Mouse (Mus musculus) neural tube, embryonic 14.5 days (tissue): ENCODE measurements around the gene Eps8l2. TPM values are rescaled to one million over a fixed set of nuclear protein-coding genes. Genes with fewer than 3 reads are reported as not detected.

Experiments used
- ATAC-seq: fragments of 200-750 bp; cut with Nextera tagmentation; 2 replicates; pipeline ENCODE4 v1.8.0; 2017; ENCODE audit warnings: low read depth, mild to moderate bottlenecking, moderate TSS enrichment, moderate library complexity
- H3K27ac ChIP-seq: fragments of 300-500 bp; sonication (generic); 2 replicates; pipeline ENCODE4 v1.5.1; 2014; ENCODE audit warnings: low read depth, mild to moderate bottlenecking, control low read depth, low read length, moderate library complexity, mixed read lengths
- H3K27me3 ChIP-seq: fragments of 300-500 bp; sonication (generic); 2 replicates; pipeline ENCODE4 v1.6.1; 2014; ENCODE audit warnings: low read length; ENCODE audit not compliant: control insufficient read depth, insufficient read depth
- H3K36me3 ChIP-seq: fragments of 300-500 bp; sonication (generic); 2 replicates; pipeline ENCODE4 v1.6.1; 2014; ENCODE audit warnings: low read length, mixed read lengths; ENCODE audit not compliant: control insufficient read depth, insufficient read depth
- H3K4me1 ChIP-seq: fragments of 300-500 bp; sonication (generic); 2 replicates; pipeline ENCODE4 v1.6.1; 2014; ENCODE audit warnings: low read length; ENCODE audit not compliant: control insufficient read depth, insufficient read depth
- H3K4me2 ChIP-seq: fragments of 300-500 bp; sonication (generic); 2 replicates; pipeline ENCODE4 v1.6.1; 2014; ENCODE audit warnings: mild to moderate bottlenecking, low read depth, low read length, control low read depth
- H3K4me3 ChIP-seq: fragments of 300-500 bp; sonication (generic); 2 replicates; pipeline ENCODE4 v1.5.1; 2014; ENCODE audit warnings: low read depth, low read length, control low read depth, mixed read lengths
- H3K9ac ChIP-seq: fragments of 300-500 bp; sonication (generic); replicated peaks from 2 replicates; pipeline ENCODE4 v1.6.1; 2014; ENCODE audit warnings: low read depth, mild to moderate bottlenecking, control low read depth, low read length, mixed read lengths
- H3K9me3 ChIP-seq: fragments of 300-500 bp; sonication (generic); 2 replicates; pipeline ENCODE4 v1.6.1; 2016; ENCODE audit warnings: low read length; ENCODE audit not compliant: control insufficient read depth
- WGBS: fragments of 180-500 bp; shearing (Covaris S2); extraction: QIAGEN DNeasy Blood & Tissue Kit; methylation state at CpG from one replicate; pipeline ENCODE4 v1.1.7; 2014; 5-methylcytosine and 5-hydroxymethylcytosine counted together
- polyA plus RNA-seq: library from polyadenylated mRNA; unstranded; fragments of >200 nt; fragmentation: Nextera tagmentation; extraction: Ambion mirVana; gene quantifications from 2 replicates; pipeline ENCODE4 v1.2.1, GENCODE M21; 2014

Eps8l2 gene
- polyA plus RNA-seq, result 0.33 and 0.51 TPM in 2 replicates

- Histone ChIP-seq H3K4me1 (no peaks in the 10 kb centered on the region), H3K9ac (0 out of 2 replicates have a peak within 1 kb of the TSS, but pooled peaks have one; percentile 0), H3K27me3 (no peaks in the 10 kb centered on the region), H3K4me2 (peak within 1 kb of the TSS; percentile 29; the same call in 1 of the 2 replicates), H3K9me3 (no peaks in the 10 kb centered on the region), H3K4me3 (no peak within 1 kb of the TSS), H3K27ac (no peak within 1 kb of the TSS), H3K36me3 (peaks cover 13% of the 10 kb centered on the region; the same call in 1 of the 2 replicates)
- ATAC-seq, result no peak; the same call in 1 of the 2 replicates
- WGBS, result 2% methylated on average over 23 of the region's 23 CpGs
These were observed at the start of gene Eps8l2 for GRCm38 (mm10) chr7:141338576-141339131. Gene Eps8l2, plus strand, starts transcription at chr7:141338880.

GRCm38 (mm10) chr7:141291921-141292582 is 46.6 kb upstream of the Eps8l2 start, which contains the start of gene Drd4:
Gene Drd4, plus strand, starts transcription at chr7:141292006.
- Histone ChIP-seq H3K4me2 (peak within 1 kb of the TSS; percentile 73), H3K4me3 (peak within 1 kb of the TSS; percentile 45), H3K9me3 (no peaks in the 10 kb centered on the region), H3K36me3 (no peaks in the 10 kb centered on the region), H3K27ac (no peak within 1 kb of the TSS), H3K9ac (peak within 1 kb of the TSS; percentile 60), H3K4me1 (peaks cover 8% of the 10 kb centered on the region; the same call in 1 of the 2 replicates), H3K27me3 (peaks cover 34% of the 10 kb centered on the region)
- peak; percentile 60 for ATAC-seq
- 1% methylated on average over 43 of the region's 46 CpGs for WGBS

GRCm38 (mm10) chr7:141292583-141293388 is 45.9 kb upstream of the Eps8l2 start:
- H3K4me3 ChIP-seq, result peak overlapping the region; percentile 45
- H3K4me1 ChIP-seq, result peaks cover 8% of the 10 kb centered on the region; the same call in 1 of the 2 replicates
- peaks cover 34% of the 10 kb centered on the region for H3K27me3 ChIP-seq
- H3K9me3 ChIP-seq, result no peaks in the 10 kb centered on the region
- H3K36me3 ChIP-seq, result no peaks in the 10 kb centered on the region
- peak overlapping the region; percentile 60; the same call in 1 of the 2 replicates for H3K9ac ChIP-seq
- H3K27ac ChIP-seq, result no peak overlapping the region
- peak overlapping the region; percentile 73 for H3K4me2 ChIP-seq
- WGBS, result 30% methylated on average over 15 of the region's 15 CpGs
- ATAC-seq, result peak; percentile 26; the same call in 1 of the 2 replicates

GRCm38 (mm10) chr7:141293852-141294471 is 44.7 kb upstream of the Eps8l2 start:
- peak overlapping the region; percentile 53 for H3K4me2 ChIP-seq
- under 1% methylated on average over 51 of the region's 53 CpGs for WGBS
- H3K27ac ChIP-seq, result no peak overlapping the region
- no peak for ATAC-seq
- H3K36me3 ChIP-seq, result 0 out of 2 replicates have a peak, but pooled peaks cover 3% of the 10 kb centered on the region
- peak overlapping the region; percentile 51; the same call in 1 of the 2 replicates for H3K9ac ChIP-seq
- H3K4me1 ChIP-seq, result peaks cover 8% of the 10 kb centered on the region; the same call in 1 of the 2 replicates
- peaks cover 34% of the 10 kb centered on the region for H3K27me3 ChIP-seq
- H3K4me3 ChIP-seq, result peak overlapping the region; percentile 28
- H3K9me3 ChIP-seq, result no peaks in the 10 kb centered on the region

GRCm38 (mm10) chr7:141294479-141294878 is 44.2 kb upstream of the Eps8l2 start:
- H3K4me2 ChIP-seq, result peak overlapping the region; percentile 53
- H3K27ac ChIP-seq, result no peak overlapping the region
- WGBS, result 5% methylated on average over 22 of the region's 22 CpGs
- H3K4me1 ChIP-seq, result peaks cover 8% of the 10 kb centered on the region; the same call in 1 of the 2 replicates
- no peaks in the 10 kb centered on the region for H3K9me3 ChIP-seq
- no peak overlapping the region for H3K9ac ChIP-seq
- no peak for ATAC-seq
- H3K27me3 ChIP-seq, result peaks cover 34% of the 10 kb centered on the region
- 0 out of 2 replicates have a peak, but pooled peaks cover 7% of the 10 kb centered on the region for H3K36me3 ChIP-seq
- H3K4me3 ChIP-seq, result no peak overlapping the region

- no peak overlapping the region for H3K4me2 ChIP-seq
- peaks cover 8% of the 10 kb centered on the region; the same call in 1 of the 2 replicates for H3K4me1 ChIP-seq
- no peaks in the 10 kb centered on the region for H3K9me3 ChIP-seq
- H3K27me3 ChIP-seq, result peaks cover 27% of the 10 kb centered on the region
- no peak for ATAC-seq
- H3K36me3 ChIP-seq, result peaks cover 35% of the 10 kb centered on the region
- H3K27ac ChIP-seq, result no peak overlapping the region
- H3K4me3 ChIP-seq, result no peak overlapping the region
- no peak overlapping the region for H3K9ac ChIP-seq
- WGBS, result 80% methylated on average over 3 of the region's 3 CpGs
These were observed 40.6 kb upstream of the Eps8l2 start for GRCm38 (mm10) chr7:141297926-141298650.

GRCm38 (mm10) chr7:141299175-141299574 is 39.5 kb upstream of the Eps8l2 start:
- no peak overlapping the region for H3K27ac ChIP-seq
- H3K9ac ChIP-seq, result no peak overlapping the region
- H3K36me3 ChIP-seq, result peaks cover 36% of the 10 kb centered on the region
- WGBS, result 97% methylated on average over 8 of the region's 8 CpGs
- H3K4me1 ChIP-seq, result peaks cover 3% of the 10 kb centered on the region; the same call in 1 of the 2 replicates
- H3K27me3 ChIP-seq, result peaks cover 17% of the 10 kb centered on the region
- H3K4me2 ChIP-seq, result no peak overlapping the region
- H3K9me3 ChIP-seq, result no peaks in the 10 kb centered on the region
- no peak for ATAC-seq
- no peak overlapping the region for H3K4me3 ChIP-seq

GRCm38 (mm10) chr7:141301386-141301785 is 37.3 kb upstream of the Eps8l2 start:
- Histone ChIP-seq H3K4me1 (no peaks in the 10 kb centered on the region), H3K9ac (no peak overlapping the region), H3K4me3 (no peak overlapping the region), H3K9me3 (no peaks in the 10 kb centered on the region), H3K27ac (no peak overlapping the region), H3K27me3 (no peaks in the 10 kb centered on the region), H3K36me3 (peaks cover 55% of the 10 kb centered on the region), H3K4me2 (no peak overlapping the region)
- 96% methylated on average over 9 of the region's 9 CpGs for WGBS
- ATAC-seq, result no peak
